Mouse (Mus musculus): Measurements from ENCODE around the gene Hivep3. TPM values are rescaled to one million over a fixed set of nuclear protein-coding genes. Genes with fewer than 3 reads are reported as not detected.

The Hivep3 gene
- total RNA-seq, 2 experiments from 2014 or later, result 10.6 to 12.0 TPM

DNA sequence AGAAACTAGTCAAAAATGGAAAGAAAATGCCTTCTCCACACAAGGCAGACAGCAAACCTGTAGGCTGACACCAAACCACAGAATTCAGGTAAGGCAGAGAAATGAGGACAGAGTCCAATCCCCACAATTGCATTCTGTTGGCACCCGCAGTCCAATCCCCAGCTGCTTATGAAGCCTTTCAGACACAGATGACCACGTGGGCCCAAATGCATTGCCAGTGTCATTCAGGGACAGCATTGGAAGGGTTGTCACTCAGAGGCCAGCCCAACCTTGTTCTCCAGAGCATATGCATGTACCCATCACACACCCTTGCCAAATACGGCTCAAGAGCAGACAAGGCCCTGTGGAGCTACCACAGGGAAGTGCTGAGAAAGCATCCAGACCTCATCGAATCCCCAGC lies 204.9 kb downstream of the Hivep3 start:
- DNase-seq (ENCODE audit: low spot score in 2 of 2), result no peak

DNA sequence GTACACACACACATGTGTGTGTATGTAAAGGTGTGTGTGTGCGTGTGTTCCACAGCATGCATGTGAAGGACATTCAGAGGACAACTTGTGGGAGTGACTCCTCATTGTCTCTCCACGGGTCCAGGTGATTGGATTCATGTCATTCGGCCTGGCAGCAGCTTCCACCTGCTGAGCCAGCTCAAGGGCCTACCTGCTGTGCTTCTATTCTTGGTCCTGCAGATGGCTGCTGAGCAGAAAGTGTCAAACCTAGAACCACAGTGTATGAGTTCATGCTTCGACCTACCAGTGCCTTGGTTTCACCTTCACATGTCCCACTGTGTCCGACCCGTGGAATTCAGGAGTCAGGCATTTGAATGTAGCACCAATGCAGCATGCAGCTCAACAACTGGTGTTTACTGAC lies 206.2 kb downstream of the Hivep3 start:
- no peak for DNase-seq (ENCODE audit: low spot score in 2 of 2)

DNA sequence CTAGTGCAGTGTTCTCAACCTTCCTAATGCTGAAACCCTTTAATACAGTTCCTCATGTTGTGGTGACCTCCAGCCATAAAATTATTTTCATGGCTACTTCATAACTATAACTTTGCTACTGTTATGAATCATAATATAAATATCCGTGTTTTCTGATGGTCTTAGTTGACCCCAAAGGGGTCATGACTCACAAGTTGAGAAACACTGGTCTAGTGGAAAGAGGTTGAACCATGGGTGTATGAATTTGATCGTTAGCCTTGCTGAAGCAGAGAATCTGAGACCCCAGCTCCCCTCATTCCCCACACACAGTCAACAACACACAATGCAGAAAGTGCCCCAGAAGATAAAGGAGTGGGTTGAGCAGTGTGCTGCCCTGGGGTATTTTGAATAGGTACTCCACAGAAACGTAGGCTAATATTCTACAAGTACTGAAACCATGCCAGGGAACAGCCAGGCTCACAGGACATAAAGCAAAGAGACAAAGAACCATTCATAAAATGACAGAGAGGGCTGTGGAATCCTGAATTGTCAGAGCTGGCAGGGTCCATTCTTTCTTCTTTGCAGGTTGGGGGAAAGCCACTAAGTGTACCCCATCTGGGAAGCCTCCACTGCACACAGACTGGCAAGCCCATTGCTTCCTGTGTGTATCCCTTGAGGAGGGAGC lies 212.8 kb downstream of the Hivep3 start:
- no peak for DNase-seq (ENCODE audit: low spot score in 2 of 2)

DNA sequence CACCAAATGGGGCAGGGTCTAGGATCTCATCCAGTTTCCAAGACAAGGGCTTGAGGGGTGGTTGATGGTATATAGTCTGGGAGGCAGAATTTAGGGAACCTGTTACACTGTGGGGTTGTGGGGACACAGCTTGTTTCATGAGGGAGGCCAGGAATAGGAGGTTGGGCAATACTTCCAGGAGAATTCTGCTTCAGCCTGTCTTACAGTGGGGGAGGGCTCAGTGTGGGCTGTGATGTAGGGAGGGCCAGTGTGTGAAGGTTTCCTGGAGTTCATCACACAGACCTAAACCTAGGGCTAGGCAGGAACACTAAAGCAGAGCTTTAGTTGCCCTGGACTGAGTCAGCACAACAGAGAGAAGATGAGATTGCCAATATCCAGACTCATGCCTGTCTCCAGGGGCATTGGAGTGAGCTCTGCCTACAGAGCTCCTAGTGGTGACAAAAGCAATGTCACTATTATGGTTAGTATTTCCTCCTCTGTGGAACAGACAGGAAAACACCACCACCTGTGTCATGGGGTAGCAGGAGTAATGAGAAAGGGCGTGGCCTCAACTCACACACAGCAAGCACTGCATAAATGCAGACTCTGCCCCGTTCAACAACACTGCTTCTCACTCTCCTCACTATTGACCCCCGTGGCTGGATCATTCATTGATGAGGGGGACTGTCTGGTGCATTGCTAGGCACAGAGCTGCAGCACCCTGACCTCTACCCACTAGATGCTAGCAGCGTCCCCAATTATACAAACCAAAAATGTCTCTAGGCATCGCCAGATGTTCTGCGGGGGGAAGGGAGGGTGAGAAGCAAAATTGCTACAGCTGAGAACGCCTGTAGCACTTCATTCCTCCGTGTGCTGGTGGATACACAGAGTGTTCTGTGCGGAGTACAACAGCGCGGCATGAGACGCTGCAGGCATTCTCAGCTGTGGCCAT lies 213.9 kb downstream of the Hivep3 start:
- DNase-seq (ENCODE audit: low spot score in 2 of 2), result no peak

DNA sequence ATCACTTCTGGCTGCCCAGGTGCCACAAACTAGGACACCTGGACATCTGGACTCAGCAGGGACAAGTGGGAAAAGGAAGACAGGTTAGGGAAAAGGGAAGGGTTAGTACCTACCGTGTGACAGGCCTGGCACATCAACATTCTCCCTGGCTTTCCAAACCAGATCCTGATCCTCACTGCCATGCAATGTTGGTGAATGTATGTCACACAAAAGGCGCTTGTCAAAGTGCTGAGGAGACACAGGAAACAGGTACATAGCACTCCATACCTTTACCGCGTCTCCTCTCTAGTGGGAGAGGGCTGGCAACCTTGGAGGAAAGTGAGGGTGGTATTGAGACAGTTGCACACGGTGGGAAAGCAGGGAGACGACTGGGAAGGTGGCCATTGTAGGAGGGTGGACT lies 214.8 kb downstream of the Hivep3 start:
- no peak for DNase-seq (ENCODE audit: low spot score in 2 of 2)

DNA sequence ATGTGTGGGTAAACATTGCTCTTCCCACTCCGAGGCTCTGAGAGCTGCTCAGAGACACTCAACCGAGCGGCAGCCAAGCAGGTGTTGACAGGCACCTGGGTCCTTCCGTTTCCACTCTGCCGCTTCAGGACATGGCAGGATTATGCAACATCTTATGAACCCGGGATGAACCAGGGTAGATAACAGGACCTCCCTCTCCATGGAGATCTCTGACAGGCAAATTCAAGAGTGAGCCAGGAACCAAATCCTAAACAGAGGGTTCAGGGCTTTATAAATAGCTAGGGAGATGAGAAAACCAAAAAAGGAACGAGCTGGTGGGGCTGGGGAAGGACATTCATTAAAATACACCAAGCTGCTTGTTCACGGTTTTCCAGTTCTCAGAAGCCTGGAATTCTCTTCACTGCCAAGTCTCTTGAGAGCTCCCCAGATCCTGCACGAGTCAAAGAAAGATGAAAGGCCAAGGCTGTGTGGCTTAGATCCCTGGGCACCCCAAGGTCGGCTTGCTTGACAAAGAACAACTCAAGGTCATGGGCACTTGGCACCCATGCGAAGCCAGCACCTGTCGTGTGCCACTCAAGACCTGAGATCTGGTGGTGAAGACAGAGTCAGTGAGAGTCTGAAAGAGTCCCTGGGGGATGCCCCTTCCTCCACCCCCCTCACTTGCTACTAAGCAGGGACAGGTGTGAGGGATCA lies 215.5 kb downstream of the Hivep3 start:
- no peak for DNase-seq (ENCODE audit: low spot score in 2 of 2)

DNA sequence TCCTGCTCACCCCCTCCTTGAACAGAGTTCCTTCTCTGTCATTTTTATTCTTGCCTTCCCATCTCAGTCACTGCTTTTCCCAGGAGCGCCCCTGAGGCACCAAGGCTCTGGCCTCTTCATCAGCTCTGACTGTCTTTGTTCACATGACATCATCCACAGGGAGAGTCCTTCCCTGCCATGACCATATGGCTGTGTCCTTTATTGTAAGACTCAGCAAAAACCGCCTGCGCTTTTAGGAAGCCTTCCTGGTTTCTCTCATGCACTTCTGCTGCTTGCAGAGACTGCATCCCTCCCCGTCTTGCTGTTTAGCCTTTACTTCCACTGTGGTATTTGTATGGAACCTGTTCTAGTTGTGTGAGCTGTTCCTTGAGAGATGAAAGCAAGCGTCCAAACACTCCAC lies 216.6 kb downstream of the Hivep3 start:
- DNase-seq (ENCODE audit: low spot score in 2 of 2), result no peak

DNA sequence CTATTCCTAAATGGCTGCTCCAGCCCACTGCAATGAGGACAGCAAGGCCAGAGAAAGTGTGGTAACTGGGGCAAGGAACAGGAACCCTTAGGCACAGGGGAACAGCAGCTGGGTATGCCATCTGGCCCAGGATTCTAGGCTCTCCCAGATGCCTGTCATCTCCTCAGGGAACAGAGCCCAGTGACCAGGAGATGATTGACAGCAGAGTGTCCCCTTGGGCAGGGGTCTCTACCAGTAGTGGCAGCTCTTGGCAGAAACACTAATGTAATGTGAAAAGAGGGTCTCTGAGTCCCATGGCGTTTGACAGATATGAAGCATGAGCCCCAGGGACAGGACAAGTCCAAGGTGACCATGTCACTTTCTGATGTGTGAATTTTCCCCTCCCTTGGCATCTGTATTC lies 217.5 kb downstream of the Hivep3 start:
- no peak for DNase-seq (ENCODE audit: low spot score in 2 of 2)

DNA sequence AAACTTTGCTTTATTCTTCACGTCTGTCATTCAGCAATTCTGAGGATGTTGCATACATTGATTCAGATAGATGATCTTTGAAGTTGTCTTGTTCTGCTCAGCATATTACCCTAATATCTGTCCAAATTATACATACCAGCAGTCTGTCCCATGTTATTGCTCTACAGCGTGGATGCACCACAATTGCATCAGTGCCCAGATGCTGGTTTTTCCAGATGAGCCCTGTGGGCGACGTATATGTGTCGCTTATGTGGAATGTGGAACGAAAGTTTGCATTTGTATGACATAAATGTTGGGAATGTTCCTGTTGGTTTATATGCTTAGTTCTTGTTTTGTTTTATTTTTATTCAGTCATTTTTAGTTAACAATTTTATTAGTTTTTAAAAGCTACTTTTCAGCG lies 221.4 kb downstream of the Hivep3 start:
- DNase-seq (ENCODE audit: low spot score in 2 of 2), result no peak

DNA sequence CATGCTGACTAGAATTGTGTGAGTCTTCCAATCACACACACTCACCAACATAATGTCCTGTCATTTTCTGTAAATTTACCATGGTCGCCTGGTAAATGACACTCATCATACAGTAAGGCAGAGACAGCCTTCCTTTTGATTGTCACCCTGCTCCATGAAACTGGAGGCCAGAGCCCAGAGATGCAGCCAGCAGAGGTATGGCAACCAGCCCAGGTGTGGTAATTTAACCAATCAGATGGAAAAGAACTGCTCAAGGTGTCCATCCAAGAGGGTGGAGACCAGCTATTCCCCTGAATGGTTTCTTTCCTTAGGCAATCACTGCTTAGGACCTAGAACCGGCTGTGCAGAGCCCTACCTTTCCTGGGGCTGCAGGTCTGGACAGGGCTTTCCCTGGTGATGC lies 224.4 kb downstream of the Hivep3 start:
- DNase-seq (ENCODE audit: low spot score in 2 of 2), result no peak

DNA sequence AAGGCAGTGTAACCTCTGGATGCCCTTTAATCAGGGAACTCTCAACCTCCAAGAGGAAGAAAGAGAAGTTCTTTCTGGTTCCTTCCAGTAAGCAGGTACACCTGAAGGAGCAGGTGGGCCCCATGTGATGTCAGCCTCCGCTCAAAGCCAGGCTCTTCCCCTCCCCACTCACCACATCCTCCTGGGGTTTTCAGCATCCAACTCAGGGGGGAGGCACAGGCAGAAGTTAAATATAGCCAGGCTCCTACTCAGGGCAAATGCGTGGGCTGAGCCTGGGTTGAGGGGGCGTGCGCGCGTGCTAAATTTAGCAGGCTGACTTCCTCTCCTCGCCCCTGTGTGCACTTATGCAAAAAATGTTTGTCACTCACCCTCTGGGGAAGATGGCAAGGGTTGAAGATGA lies 225.7 kb downstream of the Hivep3 start:
- no peak for DNase-seq (ENCODE audit: low spot score in 2 of 2)

DNA sequence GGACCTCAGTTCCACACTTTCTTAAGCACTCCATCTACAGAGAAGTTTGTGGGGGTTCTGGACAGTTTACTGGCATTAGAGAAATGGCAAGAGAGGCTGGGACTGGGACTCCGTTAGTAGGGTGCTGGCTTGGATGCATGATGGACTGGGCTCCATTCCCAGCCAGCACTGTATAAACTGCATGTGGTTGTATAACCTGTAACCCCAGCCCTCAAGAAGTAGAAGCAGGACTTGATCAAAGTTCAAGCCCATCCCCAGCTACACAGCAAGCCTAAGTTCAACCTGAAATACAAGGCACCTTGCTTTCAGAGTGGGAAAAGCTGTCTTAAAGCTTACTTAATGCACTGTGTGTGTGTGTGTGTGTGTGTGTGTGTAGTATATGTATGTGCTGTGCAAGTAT lies 226.3 kb downstream of the Hivep3 start:
- DNase-seq (ENCODE audit: low spot score in 2 of 2), result no peak

DNA sequence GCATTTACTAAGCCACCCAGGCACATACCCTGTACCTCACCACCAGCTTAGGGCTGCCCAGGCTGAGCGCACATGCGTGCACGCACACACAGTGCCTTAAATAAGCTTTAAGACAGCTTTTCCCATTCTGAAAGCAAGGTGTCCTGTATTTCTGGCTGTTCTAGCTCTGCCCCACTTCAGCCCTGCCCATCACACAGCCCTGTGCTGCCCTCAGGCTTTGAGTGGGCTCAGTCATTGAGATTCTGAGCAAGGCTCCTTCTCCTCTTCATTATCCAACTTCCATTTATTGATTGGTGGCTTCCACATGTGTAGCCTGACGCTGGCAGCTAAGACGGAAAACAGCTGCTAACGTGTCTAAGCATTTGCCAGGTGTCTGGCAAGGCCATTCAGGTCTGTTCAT lies 226.9 kb downstream of the Hivep3 start:
- DNase-seq (ENCODE audit: low spot score in 2 of 2), result no peak

DNA sequence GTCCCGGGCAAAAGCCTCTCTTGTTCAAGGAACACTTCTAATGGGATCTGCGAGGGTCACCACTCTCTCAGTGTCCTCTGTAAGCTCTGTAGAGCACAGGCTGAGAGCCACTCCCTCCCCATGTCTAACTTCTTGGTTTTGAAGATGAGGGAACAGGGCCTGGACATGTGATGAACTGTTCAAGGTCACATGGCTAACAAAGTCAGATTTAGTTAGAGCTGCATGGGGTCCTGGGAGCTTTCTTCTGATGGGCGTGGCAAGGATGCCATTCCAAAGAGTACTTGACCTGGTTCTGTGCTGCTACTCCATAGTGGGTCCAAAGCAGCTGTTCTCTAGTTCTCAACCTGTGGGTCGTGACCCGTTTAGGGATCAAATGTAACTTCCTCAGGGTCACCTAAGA lies 227.6 kb downstream of the Hivep3 start:
- no peak for DNase-seq (ENCODE audit: low spot score in 2 of 2)

DNA sequence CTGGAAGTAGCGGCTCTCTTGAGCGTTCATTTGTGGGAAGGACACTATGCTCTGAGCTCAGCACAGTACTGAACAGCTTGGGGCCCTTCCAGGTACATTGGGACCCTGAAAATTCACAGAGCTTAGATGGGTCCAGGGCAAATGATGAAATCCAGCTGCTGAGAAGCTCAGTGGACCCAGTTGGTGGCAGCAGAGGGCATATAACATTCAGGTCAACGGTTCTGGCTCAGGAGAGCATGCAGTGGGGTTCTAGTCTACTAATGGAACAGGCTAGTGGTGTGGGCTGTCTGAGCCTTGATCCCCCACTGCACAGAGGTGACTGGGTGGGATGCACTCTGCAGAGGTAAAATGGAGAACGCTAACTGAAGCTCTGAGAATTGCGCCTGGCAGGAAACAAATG lies 228.5 kb downstream of the Hivep3 start:
- no peak for DNase-seq (ENCODE audit: low spot score in 2 of 2)

DNA sequence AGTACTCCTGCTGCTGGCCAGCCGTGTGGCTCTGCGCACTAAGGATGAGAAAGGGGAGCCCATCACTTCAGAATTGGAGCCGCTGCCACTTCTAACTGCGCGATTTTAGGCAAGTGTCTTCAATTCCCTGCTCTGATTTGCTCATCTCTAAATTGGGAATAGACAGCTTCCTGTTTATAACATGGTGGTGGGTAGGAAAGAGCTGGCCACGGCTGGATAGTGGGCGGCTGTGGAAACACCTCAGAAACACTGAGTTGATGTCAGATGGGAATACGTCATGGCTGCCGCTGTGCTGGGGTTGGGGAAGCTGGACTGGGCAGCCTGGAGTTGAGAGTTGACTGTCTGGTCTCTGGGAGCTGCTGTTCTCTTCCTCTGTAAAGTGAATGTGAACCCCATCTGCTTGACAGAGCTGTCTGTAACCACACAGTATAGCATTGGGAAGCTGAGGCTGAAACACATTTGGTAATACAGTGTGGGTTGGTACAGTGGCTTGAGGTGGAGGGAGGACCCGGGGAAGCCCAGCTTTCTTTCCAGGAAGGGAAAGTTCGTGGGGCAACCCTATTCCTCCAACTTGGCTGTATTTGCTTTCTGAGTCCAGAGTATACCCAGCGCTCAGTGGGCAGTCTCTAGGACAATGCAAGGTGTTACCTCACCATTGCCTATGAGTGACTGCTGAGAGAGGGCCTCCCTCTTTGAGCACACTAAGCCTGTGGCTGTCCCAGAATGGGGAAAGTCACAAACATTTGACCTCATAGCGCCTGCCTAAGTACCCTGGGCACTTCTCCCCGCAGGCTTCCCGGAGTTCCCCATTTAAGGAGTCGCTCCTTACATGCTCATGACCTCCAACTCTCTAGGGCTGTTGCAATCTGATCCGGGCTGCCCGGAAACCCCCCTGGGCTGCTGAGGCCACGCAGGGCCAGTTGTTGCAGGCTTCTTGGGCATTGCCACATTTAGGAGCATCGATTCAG lies 232.8 kb downstream of the Hivep3 start:
- DNase-seq (ENCODE audit: low spot score in 2 of 2), result no peak

DNA sequence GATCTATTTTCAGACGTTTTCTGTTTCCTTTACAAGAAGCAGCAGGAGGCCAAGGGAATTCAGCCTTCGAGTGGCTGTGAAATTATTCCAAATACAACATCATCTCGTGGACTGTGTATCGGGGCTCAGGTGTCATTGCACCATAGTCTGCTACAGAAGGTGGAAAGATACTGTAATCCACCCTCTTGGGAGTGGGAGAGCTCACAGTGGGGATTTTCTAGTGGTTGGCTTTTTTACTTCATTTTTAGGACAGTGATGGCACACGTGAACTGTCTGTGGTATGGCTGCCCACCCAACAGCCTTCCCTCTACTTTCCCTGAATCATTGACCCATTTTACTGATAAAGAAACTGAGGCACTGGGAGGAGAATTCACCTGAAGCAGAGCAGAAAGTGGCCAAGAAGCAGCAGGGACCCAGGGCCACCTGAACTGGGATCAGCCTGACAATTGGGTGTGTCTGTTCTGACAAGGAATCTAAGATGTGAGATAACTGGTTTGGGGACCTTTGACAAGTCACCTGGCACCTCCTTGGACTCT lies 233.6 kb downstream of the Hivep3 start:
- DNase-seq (ENCODE audit: low spot score in 2 of 2), result no peak

DNA sequence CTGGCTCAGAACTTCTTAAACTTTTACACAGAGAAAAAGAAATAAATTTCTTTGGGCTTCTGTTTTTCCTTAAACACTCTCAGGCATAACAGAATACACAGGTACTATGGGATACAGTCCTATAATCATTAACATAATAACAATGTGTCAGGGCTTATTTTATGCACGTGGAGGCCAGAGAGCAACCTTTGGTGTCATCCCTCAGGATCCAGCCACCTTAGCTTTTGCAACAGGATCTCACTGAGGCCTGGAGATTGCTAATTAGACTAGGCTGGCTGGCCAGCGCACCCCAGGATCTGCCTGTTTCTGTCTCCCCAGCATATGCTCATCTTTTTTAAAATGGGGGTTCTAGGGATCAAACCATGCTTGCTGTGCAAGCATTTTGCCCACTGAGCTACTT lies 234.1 kb downstream of the Hivep3 start:
- DNase-seq (ENCODE audit: low spot score in 2 of 2), result no peak

DNA sequence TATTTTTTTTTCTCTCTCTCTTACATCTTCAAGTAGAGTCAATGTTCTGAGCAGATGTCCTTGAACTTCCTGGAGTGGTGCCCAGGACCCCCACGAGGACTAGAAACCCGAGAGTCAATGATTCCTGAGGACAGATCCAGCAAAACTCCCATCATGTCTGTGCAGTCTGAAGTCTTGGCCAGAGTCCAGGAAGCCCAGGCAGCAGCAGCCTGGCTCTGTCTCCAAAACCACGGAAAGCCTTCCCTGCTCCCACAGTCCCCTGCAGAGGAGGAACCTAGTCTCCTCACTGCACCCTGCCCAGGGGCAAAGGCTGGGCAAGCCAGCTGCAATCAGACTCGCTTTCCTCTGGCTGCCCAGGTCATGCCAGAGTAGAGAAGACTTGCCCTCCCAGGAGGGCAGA lies 234.5 kb downstream of the Hivep3 start:
- DNase-seq (ENCODE audit: low spot score in 2 of 2), result no peak

DNA sequence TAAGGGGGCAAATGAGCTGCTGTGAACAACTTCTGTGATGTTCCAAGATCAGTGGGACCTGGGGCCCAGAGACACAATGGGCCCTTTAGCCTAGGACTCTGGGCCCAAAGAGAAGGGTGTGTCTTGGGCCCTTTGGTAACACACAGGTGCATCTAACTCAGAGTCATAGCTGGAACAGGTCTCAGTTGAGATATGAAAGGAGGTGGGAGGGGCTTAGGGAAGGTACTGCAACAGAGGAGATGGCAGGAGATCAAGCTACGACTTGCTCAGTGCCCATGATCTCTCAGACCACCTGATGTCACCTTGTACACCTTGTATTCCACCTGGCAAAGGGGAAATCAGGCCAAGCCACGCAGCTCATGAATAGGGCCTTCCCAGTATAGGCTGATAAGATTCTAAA lies 235.3 kb downstream of the Hivep3 start:
- no peak for DNase-seq (ENCODE audit: low spot score in 2 of 2)

DNA sequence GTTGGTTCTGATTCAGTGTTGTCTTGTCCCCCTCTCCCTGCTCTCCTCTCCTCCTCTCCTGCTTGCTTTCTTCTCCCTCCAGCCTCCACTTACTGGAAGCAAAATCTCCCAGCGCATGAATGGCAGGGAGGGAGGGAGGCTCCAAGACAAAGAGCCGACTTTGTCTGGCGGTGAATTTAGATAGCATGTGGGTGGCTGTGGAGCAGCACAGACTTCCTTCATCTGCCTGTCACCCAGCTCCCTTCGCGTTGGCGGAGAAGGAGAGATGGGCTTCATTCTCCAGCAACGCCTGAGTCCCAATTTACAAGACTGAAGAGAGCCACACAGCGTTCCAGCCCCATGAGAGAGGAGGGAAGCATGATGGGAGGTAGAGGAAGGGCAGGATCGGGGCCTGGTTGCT lies 236.6 kb downstream of the Hivep3 start:
- no peak for DNase-seq (ENCODE audit: low spot score in 2 of 2)
